26 mouse cellular contexts compared by ENCODE assay signal in genomic region chr2:31767815-31768214, GRCm38 (mm10). TPM values are rescaled to one million over a fixed set of nuclear protein-coding genes. Genes with fewer than 3 reads are reported as not detected.
DNase-seq lines count a peak whose midpoint lies in the region; ATAC-seq and TF ChIP-seq lines count a peak whose summit lies in the region.
"Had no signal": no experiment of that assay in that cellular context is flagged by ENCODE, and none has a peak within 500 bp of the region (broad histone marks: within the 10 kb centered on the region; RNA-seq: fewer than 3 reads in every experiment).

No protein-coding gene starts in this region.

- H3K27ac ChIP-seq in embryonic facial prominence, embryonic 13.5 days: peak overlapping the region; percentile 28; the same call in 1 of the 2 replicates
- no peak overlapping the region for H3K27ac ChIP-seq in embryonic facial prominence, embryonic 10.5 days (replicated peaks)
- H3K27ac ChIP-seq in heart, embryonic 15.5 days: peak overlapping the region; percentile 91
- peak overlapping the region; percentile 32; the same call in 1 of the 2 replicates for H3K27ac ChIP-seq in layer of hippocampus, adult 2 months
- H3K27ac ChIP-seq: limb, embryonic 10.5 days; liver, embryonic 15.5 days had no signal

- H3K9ac ChIP-seq in embryonic facial prominence, embryonic 13.5 days: no peak overlapping the region
- H3K9ac ChIP-seq in heart, embryonic 15.5 days: no peak overlapping the region
- H3K9ac ChIP-seq: embryonic facial prominence, embryonic 15.5 days; liver, embryonic 15.5 days had no signal

- DNase-seq in embryonic facial prominence, embryonic 10.5 days (ENCODE audit: low spot score): no peak
- no peak for DNase-seq in heart, adult 18-20 months
- no peak for DNase-seq in layer of hippocampus, adult 2 months (ENCODE audit: low spot score in 2 of 2)
- DNase-seq in layer of hippocampus, postnatal 25 days (ENCODE audit: extremely low spot score in 1 of 2, low spot score in 1 of 2): no peak
- DNase-seq in lung, postnatal 36 days: peak; percentile 63
- DNase-seq: adrenal gland, adult 8-10 months; cerebellum, adult 11-12 months; cerebellum, postnatal 10 days; gastrocnemius, postnatal 25 days; kidney, adult 18-20 months; kidney, postnatal 10 days; liver; right cerebral cortex, postnatal 4 days; thymus, postnatal 25 days had no signal

- H3K9me3 ChIP-seq in embryonic facial prominence, embryonic 13.5 days: no peaks in the 10 kb centered on the region
- H3K9me3 ChIP-seq in embryonic facial prominence, embryonic 10.5 days: no peaks in the 10 kb centered on the region
- no peaks in the 10 kb centered on the region for H3K9me3 ChIP-seq in heart, embryonic 15.5 days (replicated peaks)
- H3K9me3 ChIP-seq: embryonic facial prominence, embryonic 15.5 days; limb, embryonic 10.5 days; liver, embryonic 15.5 days had no signal

- H3K4me1 ChIP-seq in embryonic facial prominence, embryonic 13.5 days: peaks cover 78% of the 10 kb centered on the region
- peaks cover 82% of the 10 kb centered on the region for H3K4me1 ChIP-seq in embryonic facial prominence, embryonic 10.5 days
- H3K4me1 ChIP-seq in heart, embryonic 15.5 days (replicated peaks): peaks cover 91% of the 10 kb centered on the region

- H3K27me3 ChIP-seq in embryonic facial prominence, embryonic 13.5 days: no peaks in the 10 kb centered on the region
- no peaks in the 10 kb centered on the region for H3K27me3 ChIP-seq in embryonic facial prominence, embryonic 10.5 days (replicated peaks; ENCODE audit: low read depth, poor library complexity, severe bottlenecking)
- H3K27me3 ChIP-seq in heart, embryonic 15.5 days: no peaks in the 10 kb centered on the region
- H3K27me3 ChIP-seq: embryonic facial prominence, embryonic 15.5 days; liver, embryonic 15.5 days had no signal

- WGBS in embryonic facial prominence, embryonic 13.5 days: 59% methylated on average over 4 of the region's 4 CpGs
- 79% methylated on average over 4 of the region's 4 CpGs for WGBS in embryonic facial prominence, embryonic 10.5 days
- WGBS in heart, embryonic 15.5 days: 57% methylated on average over 4 of the region's 4 CpGs

- H3K4me3 ChIP-seq in embryonic facial prominence, embryonic 13.5 days: no peak overlapping the region
- H3K4me3 ChIP-seq in embryonic facial prominence, embryonic 10.5 days: no peak overlapping the region
- no peak overlapping the region for H3K4me3 ChIP-seq in heart, embryonic 15.5 days
- H3K4me3 ChIP-seq in layer of hippocampus, adult 2 months: no peak overlapping the region
- H3K4me3 ChIP-seq: embryonic facial prominence, embryonic 15.5 days; limb, embryonic 10.5 days; liver, embryonic 15.5 days had no signal

- no peak for ATAC-seq in embryonic facial prominence, embryonic 13.5 days (ENCODE audit: insufficient number of reproducible peaks, insufficient read depth, low FRiP score, low TSS enrichment, low read depth)
- ATAC-seq in heart, embryonic 15.5 days (replicated peaks; ENCODE audit: insufficient number of reproducible peaks, insufficient read depth, low FRiP score, low read depth): no peak
- ATAC-seq: activated CD4-positive, CD25-positive, alpha-beta regulatory T cell, adult 4 months; forebrain, embryonic 16.5 days had no signal

- TF ChIP-seq CTCF in layer of hippocampus, adult 2 months (conservative IDR thresholded peaks at IDR 0.05): no peak

- no peaks in the 10 kb centered on the region for H3K36me3 ChIP-seq in embryonic facial prominence, embryonic 13.5 days
- peaks cover 22% of the 10 kb centered on the region for H3K36me3 ChIP-seq in embryonic facial prominence, embryonic 10.5 days (replicated peaks)
- no peaks in the 10 kb centered on the region for H3K36me3 ChIP-seq in heart, embryonic 15.5 days
- H3K36me3 ChIP-seq: embryonic facial prominence, embryonic 15.5 days; liver, embryonic 15.5 days had no signal

- H3K4me2 ChIP-seq in embryonic facial prominence, embryonic 13.5 days: no peak overlapping the region
- no peak overlapping the region for H3K4me2 ChIP-seq in heart, embryonic 15.5 days
- H3K4me2 ChIP-seq: embryonic facial prominence, embryonic 15.5 days; liver, embryonic 15.5 days; midbrain, embryonic 11.5 days had no signal

RNA-seq across cellular contexts. Expression of gene Qrfp, which starts 42.6 kb away (rescaled TPM):
- polyA plus RNA-seq in embryonic facial prominence, embryonic 13.5 days (2015; fragmentation: Nextera tagmentation; extraction: Ambion mirVana): 0.14 and 0.22 TPM in 2 replicates
- 0.19 and 0.20 TPM in 2 replicates for polyA plus RNA-seq in embryonic facial prominence, embryonic 10.5 days (2016; fragmentation: Nextera tagmentation; extraction: Ambion mirVana)
- polyA plus RNA-seq in heart, embryonic 15.5 days (2015; fragmentation: Nextera tagmentation; extraction: Ambion mirVana): 0.04 and 0.18 TPM in 2 replicates
- total RNA-seq in heart, adult 18-20 months (2021): under 1 TPM in 1 of 2 experiments, not detected in 1; 0.10 TPM
- total RNA-seq in layer of hippocampus, adult 2 months (2021): not detected
- not detected for total RNA-seq in layer of hippocampus, postnatal 25 days (2021)
- total RNA-seq: adrenal gland, adult 8-10 months; gastrocnemius, postnatal 25 days; layer of hippocampus, postnatal 14 days; megakaryocyte progenitor cell, adult 5-6 weeks; midbrain, postnatal 0 days had no signal
- polyA plus RNA-seq: neural tube, embryonic 14.5 days had no signal
